Mouse (Mus musculus) lung, embryonic 14.5 days (tissue): ENCODE measurements at regions not wholly inside any gene's neighbourhood (a gene's known extent, or its start where the extent isn't known, plus 50 kb on each side); places are given as distances from the start of the nearest gene placed in this dataset.

Source experiments
- ATAC-seq: fragments of 200-750 bp; cut with Nextera tagmentation; 2 replicates; pipeline ENCODE4 v1.8.0; 2017; ENCODE audit warnings: mild to moderate bottlenecking, moderate TSS enrichment, moderate library complexity; ENCODE audit not compliant: insufficient read depth
- DNase-seq: peaks from one replicate; pipeline ENCODE4 v3.0.0-alpha.2; 2015
- H3K27ac ChIP-seq: fragments of 300-500 bp; sonication (generic); 2 replicates; pipeline ENCODE4 v1.5.1; 2014; ENCODE audit warnings: low read depth, mild to moderate bottlenecking, moderate library complexity
- H3K27me3 ChIP-seq: fragments of 300-500 bp; sonication (generic); 2 replicates; pipeline ENCODE4 v1.6.1; 2014; ENCODE audit warnings: low read length, control low read depth; ENCODE audit not compliant: insufficient read depth
- H3K36me3 ChIP-seq: fragments of 300-500 bp; sonication (generic); 2 replicates; pipeline ENCODE4 v1.6.1; 2014; ENCODE audit warnings: control low read depth; ENCODE audit not compliant: insufficient read depth
- H3K4me1 ChIP-seq: fragments of 300-500 bp; sonication (generic); 2 replicates; pipeline ENCODE4 v1.6.1; 2014; ENCODE audit warnings: antibody characterized with exemption, control low read depth; ENCODE audit not compliant: insufficient read depth
- H3K4me2 ChIP-seq: fragments of 300-500 bp; sonication (generic); 2 replicates; pipeline ENCODE4 v1.6.1; 2014; ENCODE audit warnings: mild to moderate bottlenecking
- H3K4me3 ChIP-seq: fragments of 300-500 bp; sonication (generic); 2 replicates; pipeline ENCODE4 v1.5.1; 2014; ENCODE audit warnings: low read depth, low read length
- H3K9ac ChIP-seq: fragments of 300-500 bp; sonication (generic); 2 replicates; pipeline ENCODE4 v1.6.1; 2014
- H3K9me3 ChIP-seq: fragments of 300-500 bp; sonication (generic); 2 replicates; pipeline ENCODE4 v1.6.1; 2016; ENCODE audit warnings: low read depth, low read length, control low read depth
- CTCF ChIP-seq: IDR thresholded peaks from 2 replicates; pipeline ENCODE4 v1.5.1; 2016; ENCODE audit warnings: antibody characterized with exemption, low read depth

DNA sequence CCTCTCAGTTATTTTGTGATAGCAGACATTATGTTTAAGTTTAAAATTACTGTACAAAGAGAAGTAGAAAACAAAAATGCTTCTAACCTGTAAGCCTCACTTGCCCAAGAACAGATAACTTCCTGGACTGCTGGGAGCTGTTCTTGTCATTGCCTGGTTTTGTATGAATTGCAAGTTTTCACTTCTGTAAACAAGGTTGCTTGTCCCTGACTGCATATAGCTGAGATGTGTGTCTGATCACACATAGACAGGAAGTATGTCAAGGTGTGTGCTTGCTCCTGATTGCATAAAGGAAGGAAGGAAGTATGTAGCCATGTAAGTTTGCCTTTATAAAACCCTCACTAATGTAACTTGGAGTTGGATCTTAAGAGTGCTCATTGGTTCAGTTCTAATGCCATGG, 118.5 kb upstream of the Xrcc4 start:
- no peaks in the 10 kb centered on the region for H3K27me3 ChIP-seq
- no peaks in the 10 kb centered on the region for H3K36me3 ChIP-seq
- H3K9me3 ChIP-seq, result no peaks in the 10 kb centered on the region
- no peaks in the 10 kb centered on the region for H3K4me1 ChIP-seq
- H3K27ac ChIP-seq, result no peak overlapping the region
- no peak overlapping the region for H3K4me2 ChIP-seq
- no peak for ATAC-seq
- no peak for TF ChIP-seq CTCF
- DNase-seq, result no peak
- H3K4me3 ChIP-seq, result no peak overlapping the region
- no peak overlapping the region for H3K9ac ChIP-seq
